Mouse (Mus musculus): Measurements from ENCODE around the gene Ly6f. TPM values are rescaled to one million over a fixed set of nuclear protein-coding genes. Genes with fewer than 3 reads are reported as not detected.

Gene Ly6f
- polyA plus RNA-seq, 1 experiment from 2014 or later = 0.15 TPM

Other genes with a start within 250 kb of the Ly6f start
- 0.33 and 0.61 TPM in 2 replicates for gene Ly6c1, start 219.6 kb upstream of the Ly6f start, polyA plus RNA-seq (2016; fragmentation: Nextera tagmentation; extraction: Ambion mirVana)
- gene Ly6c2, start 156.5 kb upstream of the Ly6f start, polyA plus RNA-seq (2016; fragmentation: Nextera tagmentation; extraction: Ambion mirVana) = 1.7 and 2.4 TPM in 2 replicates
- gene Ly6g, start 113.2 kb upstream of the Ly6f start, polyA plus RNA-seq (2016; fragmentation: Nextera tagmentation; extraction: Ambion mirVana) = 0.18 TPM in 1 of 2 replicates, not detected in the other
- 0.72 and 1.0 TPM in 2 replicates for gene BC025446, start 52.0 kb upstream of the Ly6f start, polyA plus RNA-seq (2016; fragmentation: Nextera tagmentation; extraction: Ambion mirVana)

All from liver, embryonic 12.5 days (tissue).